Mouse (Mus musculus) megakaryocyte-erythroid progenitor cell, adult 5-6 weeks (primary cell): Measurements from ENCODE around the gene Hils1. TPM values are rescaled to one million over a fixed set of nuclear protein-coding genes. Genes with fewer than 3 reads are reported as not detected.

Experiments
- total RNA-seq, 2 experiments: library from RNA; stranded (forward) in 1 of 2; stranded (reverse) in 1 of 2; fragments of 200-1000, 215-1000 nt in 1 of 2; fragments of >200 nt in 1 of 2; fragmentation: Nextera tagmentation in 1 of 2; gene quantifications; 2 replicates each; pipeline ENCODE4 v1.2.3; 2014 to 2017

Hils1 gene
- total RNA-seq, 2 experiments from 2014 or later, result not detected

Other genes with a start within 250 kb of the Hils1 start
- not detected in 2 replicates for gene Cdc34b, start 225.8 kb upstream of the Hils1 start, total RNA-seq (2014; fragmentation: Nextera tagmentation)
- 0.53 TPM in 1 of 2 replicates, not detected in the other for gene Cdc34b, start 225.8 kb upstream of the Hils1 start, total RNA-seq (2017)
- not detected in 2 replicates for gene Tmem92, start 184.9 kb upstream of the Hils1 start, total RNA-seq (2014; fragmentation: Nextera tagmentation)
- not detected in 2 replicates for gene Tmem92, start 184.9 kb upstream of the Hils1 start, total RNA-seq (2017)
- gene Col1a1, start 31.4 kb upstream of the Hils1 start, total RNA-seq (2014; fragmentation: Nextera tagmentation), result not detected in 2 replicates
- not detected in 2 replicates for gene Col1a1, start 31.4 kb upstream of the Hils1 start, total RNA-seq (2017)
- not detected in 2 replicates for gene Sgca, start 8.7 kb downstream of the Hils1 start, total RNA-seq (2014; fragmentation: Nextera tagmentation)
- gene Sgca, start 8.7 kb downstream of the Hils1 start, total RNA-seq (2017), result not detected in 2 replicates
- 121 and 137 TPM in 2 replicates for gene Ppp1r9b, start 23.4 kb downstream of the Hils1 start, total RNA-seq (2014; fragmentation: Nextera tagmentation)
- gene Ppp1r9b, start 23.4 kb downstream of the Hils1 start, total RNA-seq (2017), result 174 and 229 TPM in 2 replicates
- gene Samd14, start 42.3 kb downstream of the Hils1 start, total RNA-seq (2014; fragmentation: Nextera tagmentation), result 69.9 and 89.1 TPM in 2 replicates
- gene Samd14, start 42.3 kb downstream of the Hils1 start, total RNA-seq (2017), result 29.0 and 30.8 TPM in 2 replicates
- 16.9 and 21.5 TPM in 2 replicates for gene Pdk2, start 73.8 kb downstream of the Hils1 start, total RNA-seq (2014; fragmentation: Nextera tagmentation)
- 3.2 and 5.2 TPM in 2 replicates for gene Pdk2, start 73.8 kb downstream of the Hils1 start, total RNA-seq (2017)
- not detected in 2 replicates for gene Itga3, start 109.2 kb downstream of the Hils1 start, total RNA-seq (2014; fragmentation: Nextera tagmentation)
- gene Itga3, start 109.2 kb downstream of the Hils1 start, total RNA-seq (2017), result 0.28 TPM in 1 of 2 replicates, not detected in the other
- gene Dlx3, start 152.5 kb downstream of the Hils1 start, total RNA-seq (2014; fragmentation: Nextera tagmentation), result not detected in 2 replicates
- gene Dlx3, start 152.5 kb downstream of the Hils1 start, total RNA-seq (2017), result not detected in 2 replicates
- gene Dlx4, start 178.7 kb downstream of the Hils1 start, total RNA-seq (2014; fragmentation: Nextera tagmentation), result not detected in 2 replicates
- gene Dlx4, start 178.7 kb downstream of the Hils1 start, total RNA-seq (2017), result not detected in 2 replicates